9 mouse cellular contexts compared by ENCODE assay signal in the genomic region with DNA sequence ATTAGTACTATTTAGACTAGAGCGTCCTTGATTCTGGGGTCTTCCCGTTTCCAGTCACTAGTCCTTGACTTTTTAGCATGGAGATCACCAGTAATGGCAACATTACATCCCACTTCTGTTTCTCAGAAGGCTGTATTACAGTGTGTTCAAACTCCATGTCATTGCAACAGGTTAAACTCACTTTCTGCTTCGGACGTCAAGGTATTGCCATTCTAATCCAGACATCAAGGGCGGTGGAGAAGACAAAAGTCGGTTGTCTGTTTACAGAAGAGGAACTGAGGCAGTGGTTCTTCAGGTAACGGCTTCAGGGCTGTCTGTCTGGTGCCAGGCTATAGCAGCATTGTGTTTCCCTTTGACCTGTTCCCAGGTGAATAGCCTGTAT. TPM values are rescaled to one million over a fixed set of nuclear protein-coding genes. Genes with fewer than 3 reads are reported as not detected.
A peak's percentile ranks its signal among the peaks of the same experiment; 100 is the strongest.
DNase-seq lines count a peak whose midpoint lies in the region; ATAC-seq and TF ChIP-seq lines count a peak whose summit lies in the region.
"Had no signal": no experiment of that assay in that cellular context is flagged by ENCODE, and none has a peak within 500 bp of the region (broad histone marks: within the 10 kb centered on the region; RNA-seq: fewer than 3 reads in every experiment).

No protein-coding gene starts in this region.

- 51% methylated on average over 7 of the region's 7 CpGs for WGBS in kidney, postnatal 0 days
- WGBS in embryonic facial prominence, embryonic 12.5 days, result 70% methylated on average over 7 of the region's 7 CpGs
- 51% methylated on average over 7 of the region's 7 CpGs for WGBS in intestine, embryonic 16.5 days

- peak overlapping the region; percentile 78 for H3K4me2 ChIP-seq in kidney, postnatal 0 days (ENCODE audit: low read length)
- H3K4me2 ChIP-seq in embryonic facial prominence, embryonic 12.5 days (replicated peaks), result peak overlapping the region; percentile 79
- H3K4me2 ChIP-seq in intestine, embryonic 16.5 days (ENCODE audit: low read depth, low read length), result peak overlapping the region; percentile 75

- no peaks in the 10 kb centered on the region for H3K27me3 ChIP-seq in kidney, postnatal 0 days (ENCODE audit: insufficient read depth, low read length)
- H3K27me3 ChIP-seq in embryonic facial prominence, embryonic 12.5 days, result no peaks in the 10 kb centered on the region
- no peaks in the 10 kb centered on the region for H3K27me3 ChIP-seq in intestine, embryonic 16.5 days (replicated peaks; ENCODE audit: control insufficient read depth, insufficient read depth, low read length)
- H3K27me3 ChIP-seq: Patski had no signal

- no peak for DNase-seq in kidney, postnatal 0 days (ENCODE audit: low spot score)
- no peak for DNase-seq in kidney, adult 11 months
- DNase-seq in naive thymus-derived CD4-positive, alpha-beta T cell, adult 2 months (ENCODE audit: low read depth), result peak; percentile 33
- DNase-seq in frontal cortex, postnatal 36 days (ENCODE audit: low spot score in 2 of 2), result no peak
- no peak for DNase-seq in spleen, adult 12 weeks (ENCODE audit: low spot score)

- ATAC-seq in kidney, postnatal 0 days (replicated peaks; ENCODE audit: low FRiP score, low read depth), result no peak
- no peak for ATAC-seq in embryonic facial prominence, embryonic 12.5 days (ENCODE audit: insufficient number of reproducible peaks, insufficient read depth, low FRiP score, low TSS enrichment)
- ATAC-seq in intestine, embryonic 16.5 days, result no peak
- ATAC-seq in cerebellum, adult (ENCODE audit: insufficient number of reproducible peaks, low FRiP score, low TSS enrichment), result no peak

- peak overlapping the region; percentile 82 for H3K4me3 ChIP-seq in kidney, postnatal 0 days (replicated peaks; ENCODE audit: low read depth, low read length)
- H3K4me3 ChIP-seq in embryonic facial prominence, embryonic 12.5 days, result peak overlapping the region; percentile 71
- H3K4me3 ChIP-seq in intestine, embryonic 16.5 days (ENCODE audit: low read length), result peak overlapping the region; percentile 80

- H3K27ac ChIP-seq in kidney, postnatal 0 days, result 0 out of 2 replicates have a peak overlapping the region, but pooled peaks have one; percentile 95
- H3K27ac ChIP-seq in embryonic facial prominence, embryonic 12.5 days, result no peak overlapping the region; the same call in 1 of the 2 replicates
- H3K27ac ChIP-seq in intestine, embryonic 16.5 days (ENCODE audit: low read length), result no peak overlapping the region

- no peak for TF ChIP-seq CTCF in kidney, postnatal 0 days (IDR thresholded peaks at IDR 0.05; ENCODE audit: low read depth)

- peaks cover 33% of the 10 kb centered on the region for H3K4me1 ChIP-seq in kidney, postnatal 0 days (replicated peaks; ENCODE audit: insufficient read depth, low read length)
- peaks cover 24% of the 10 kb centered on the region; the same call in 1 of the 2 replicates for H3K4me1 ChIP-seq in embryonic facial prominence, embryonic 12.5 days
- H3K4me1 ChIP-seq in intestine, embryonic 16.5 days (ENCODE audit: control insufficient read depth, insufficient read depth, low read length), result peaks cover 45% of the 10 kb centered on the region

- H3K9ac ChIP-seq in kidney, postnatal 0 days (ENCODE audit: low read depth, low read length), result peak overlapping the region; percentile 87
- peak overlapping the region; percentile 89 for H3K9ac ChIP-seq in embryonic facial prominence, embryonic 12.5 days
- peak overlapping the region; percentile 93 for H3K9ac ChIP-seq in intestine, embryonic 16.5 days (ENCODE audit: low read depth, low read length)

- H3K36me3 ChIP-seq in kidney, postnatal 0 days (ENCODE audit: insufficient read depth, low read length), result peaks cover 10% of the 10 kb centered on the region; the same call in 1 of the 2 replicates
- peaks cover 24% of the 10 kb centered on the region for H3K36me3 ChIP-seq in embryonic facial prominence, embryonic 12.5 days
- no peaks in the 10 kb centered on the region for H3K36me3 ChIP-seq in intestine, embryonic 16.5 days (ENCODE audit: control insufficient read depth, insufficient read depth, low read length)

- H3K9me3 ChIP-seq in kidney, postnatal 0 days (replicated peaks; ENCODE audit: low read length), result no peaks in the 10 kb centered on the region
- H3K9me3 ChIP-seq in embryonic facial prominence, embryonic 12.5 days, result no peaks in the 10 kb centered on the region
- H3K9me3 ChIP-seq in intestine, embryonic 16.5 days (ENCODE audit: control insufficient read depth, low read length), result no peaks in the 10 kb centered on the region

RNA-seq across cellular contexts. Expression of gene Mgat1, which starts 7.4 kb away (rescaled TPM):
- 75.2 and 82.7 TPM in 2 replicates for polyA plus RNA-seq in kidney, postnatal 0 days (2015; fragmentation: Nextera tagmentation; extraction: Ambion mirVana)
- polyA plus RNA-seq in embryonic facial prominence, embryonic 12.5 days (2016; fragmentation: Nextera tagmentation; extraction: Ambion mirVana), result 46.6 and 49.9 TPM in 2 replicates
- 62.4 and 65.8 TPM in 2 replicates for polyA plus RNA-seq in intestine, embryonic 16.5 days (2015; fragmentation: Nextera tagmentation; extraction: Ambion mirVana)

RNA-seq across cellular contexts. Expression of gene Olfr1393, which starts 26.7 kb away (rescaled TPM):
- polyA plus RNA-seq in kidney, postnatal 0 days (2015; fragmentation: Nextera tagmentation; extraction: Ambion mirVana), result 0.13 and 0.14 TPM in 2 replicates
- 0.08 TPM in 1 of 2 replicates, not detected in the other for polyA plus RNA-seq in embryonic facial prominence, embryonic 12.5 days (2016; fragmentation: Nextera tagmentation; extraction: Ambion mirVana)
- 0.13 TPM in 1 of 2 replicates, not detected in the other for polyA plus RNA-seq in intestine, embryonic 16.5 days (2015; fragmentation: Nextera tagmentation; extraction: Ambion mirVana)

RNA-seq across cellular contexts. Expression of gene Olfr1392, which starts 33.7 kb away (rescaled TPM):
- 0.06 and 0.07 TPM in 2 replicates for polyA plus RNA-seq in kidney, postnatal 0 days (2015; fragmentation: Nextera tagmentation; extraction: Ambion mirVana)
- polyA plus RNA-seq in embryonic facial prominence, embryonic 12.5 days (2016; fragmentation: Nextera tagmentation; extraction: Ambion mirVana), result not detected in 2 replicates
- not detected in 2 replicates for polyA plus RNA-seq in intestine, embryonic 16.5 days (2015; fragmentation: Nextera tagmentation; extraction: Ambion mirVana)

RNA-seq across cellular contexts. Expression of gene Zfp62, which starts 48.3 kb away (rescaled TPM):
- 29.4 and 29.8 TPM in 2 replicates for polyA plus RNA-seq in kidney, postnatal 0 days (2015; fragmentation: Nextera tagmentation; extraction: Ambion mirVana)
- polyA plus RNA-seq in embryonic facial prominence, embryonic 12.5 days (2016; fragmentation: Nextera tagmentation; extraction: Ambion mirVana), result 49.4 and 53.9 TPM in 2 replicates
- polyA plus RNA-seq in intestine, embryonic 16.5 days (2015; fragmentation: Nextera tagmentation; extraction: Ambion mirVana), result 20.7 and 23.1 TPM in 2 replicates

RNA-seq across cellular contexts. Expression of gene Olfr10, which starts 53.2 kb away (rescaled TPM):
- polyA plus RNA-seq in kidney, postnatal 0 days (2015; fragmentation: Nextera tagmentation; extraction: Ambion mirVana), result not detected in 2 replicates
- polyA plus RNA-seq in embryonic facial prominence, embryonic 12.5 days (2016; fragmentation: Nextera tagmentation; extraction: Ambion mirVana), result not detected in 2 replicates
- polyA plus RNA-seq in intestine, embryonic 16.5 days (2015; fragmentation: Nextera tagmentation; extraction: Ambion mirVana), result not detected in 2 replicates
